Mouse (Mus musculus) forebrain, postnatal 0 days (tissue): ENCODE results near the gene Donson. TPM values are rescaled to one million over a fixed set of nuclear protein-coding genes. Genes with fewer than 3 reads are reported as not detected.

Experiments
- ATAC-seq: fragments of 200-750 bp; cut with Nextera tagmentation; 2 replicates; pipeline ENCODE4 v1.8.0; 2017; ENCODE audit warnings: mild to moderate bottlenecking, moderate library complexity
- DNase-seq: peaks from one replicate; pipeline ENCODE4 v3.0.0-alpha.2; 2015
- H3K27ac ChIP-seq: fragments of 300-500 bp; sonication (generic); 2 replicates; pipeline ENCODE4 v1.5.1; 2014; ENCODE audit warnings: low read depth, mild to moderate bottlenecking, antibody characterized with exemption, low read length, moderate library complexity, mixed read lengths
- H3K27me3 ChIP-seq: fragments of 300-500 bp; sonication (generic); 2 replicates; pipeline ENCODE4 v1.6.1; 2014; ENCODE audit warnings: mild to moderate bottlenecking, low read length, mixed read lengths; ENCODE audit not compliant: insufficient read depth
- H3K36me3 ChIP-seq: fragments of 300-500 bp; sonication (generic); 2 replicates; pipeline ENCODE4 v1.6.1; 2014; ENCODE audit warnings: mild to moderate bottlenecking, moderate library complexity; ENCODE audit not compliant: insufficient read depth
- H3K4me1 ChIP-seq: fragments of 300-500 bp; sonication (generic); 2 replicates; pipeline ENCODE4 v1.6.1; 2014; ENCODE audit warnings: antibody characterized with exemption; ENCODE audit not compliant: insufficient read depth
- H3K4me2 ChIP-seq: fragments of 300-500 bp; sonication (generic); 2 replicates; pipeline ENCODE4 v1.6.1; 2014; ENCODE audit warnings: low read depth, mild to moderate bottlenecking, moderate library complexity
- H3K4me3 ChIP-seq: fragments of 300-500 bp; sonication (generic); 2 replicates; pipeline ENCODE4 v1.5.1; 2014; ENCODE audit warnings: low read depth, low read length, mixed read lengths
- H3K9ac ChIP-seq: fragments of 300-500 bp; sonication (generic); 2 replicates; pipeline ENCODE4 v1.6.1; 2014; ENCODE audit warnings: mild to moderate bottlenecking
- H3K9me3 ChIP-seq: fragments of 300-500 bp; sonication (generic); 2 replicates; pipeline ENCODE4 v1.6.1; 2016; ENCODE audit warnings: low read length
- CTCF ChIP-seq: sonication (generic); IDR thresholded peaks from 2 replicates; pipeline ENCODE4 v1.5.1; 2016; ENCODE audit warnings: antibody characterized with exemption, control low read depth, low read depth
- WGBS: fragments of 180-500 bp; shearing (Covaris S2); extraction: QIAGEN DNeasy Blood & Tissue Kit; methylation state at CpG from one replicate; pipeline ENCODE4 v1.1.7; 2014; 5-methylcytosine and 5-hydroxymethylcytosine counted together
- polyA plus RNA-seq: library from polyadenylated mRNA; unstranded; fragments of >200 nt; fragmentation: Nextera tagmentation; extraction: Ambion mirVana; gene quantifications from 2 replicates; pipeline ENCODE4 v1.2.1, GENCODE M21; 2015
- total RNA-seq: library from RNA; depleted of rRNA; stranded (reverse); fragments of >200 nt; gene quantifications from 2 replicates; pipeline ENCODE4 v1.2.3, GENCODE M21; 2014

Gene Donson
- total and polyA plus RNA-seq, 2 experiments from 2014 or later: 12.3 to 25.8 TPM

GRCm38 (mm10) chr16:91688023-91688618 lies 449 bp downstream of the Donson start:
- H3K27me3 ChIP-seq: no peaks in the 10 kb centered on the region
- H3K36me3 ChIP-seq: peaks cover 29% of the 10 kb centered on the region
- DNase-seq: peak; percentile 29
- H3K4me1 ChIP-seq: no peaks in the 10 kb centered on the region
- 2% methylated on average over 50 of the region's 51 CpGs for WGBS
- H3K9ac ChIP-seq: peak overlapping the region; percentile 84
- H3K27ac ChIP-seq: peak overlapping the region; percentile 87
- TF ChIP-seq CTCF: no peak
- peak; percentile 44 for ATAC-seq
- H3K9me3 ChIP-seq: no peaks in the 10 kb centered on the region
- H3K4me3 ChIP-seq: peak overlapping the region; percentile 77
- H3K4me2 ChIP-seq: peak overlapping the region; percentile 90

- peaks cover 46% of the 10 kb centered on the region for H3K36me3 ChIP-seq
- no peaks in the 10 kb centered on the region for H3K4me1 ChIP-seq
- no peaks in the 10 kb centered on the region for H3K9me3 ChIP-seq
- H3K27ac ChIP-seq: no peak overlapping the region
- H3K27me3 ChIP-seq: no peaks in the 10 kb centered on the region
- no peak overlapping the region for H3K4me3 ChIP-seq
- H3K4me2 ChIP-seq: no peak overlapping the region
- TF ChIP-seq CTCF: no peak
- WGBS: 81% methylated on average over 5 of the region's 5 CpGs
- H3K9ac ChIP-seq: no peak overlapping the region
- ATAC-seq (no peak), DNase-seq (no peak)
Observed at GRCm38 (mm10) chr16:91686369-91686768, 2.2 kb downstream of the Donson start.

GRCm38 (mm10) chr16:91685526-91685925 lies 3.0 kb downstream of the Donson start:
- no peak overlapping the region for H3K9ac ChIP-seq

GRCm38 (mm10) chr16:91680656-91681055 lies 7.9 kb downstream of the Donson start:
- Histone ChIP-seq H3K4me2 (no peak overlapping the region), H3K27me3 (no peaks in the 10 kb centered on the region), H3K9me3 (no peaks in the 10 kb centered on the region), H3K9ac (no peak overlapping the region), H3K36me3 (peaks cover 77% of the 10 kb centered on the region), H3K27ac (no peak overlapping the region), H3K4me1 (no peaks in the 10 kb centered on the region), H3K4me3 (no peak overlapping the region)
- TF ChIP-seq CTCF: no peak
- ATAC-seq: no peak
- 76% methylated on average over 5 of the region's 5 CpGs for WGBS
- no peak for DNase-seq

More at GRCm38 (mm10) chr16:91685526-91685925, 3.0 kb downstream of the Donson start:
- no peaks in the 10 kb centered on the region for H3K27me3 ChIP-seq
- no peak overlapping the region for H3K27ac ChIP-seq
- ATAC-seq: no peak
- no peaks in the 10 kb centered on the region for H3K4me1 ChIP-seq
- TF ChIP-seq CTCF: no peak
- no peak overlapping the region for H3K4me3 ChIP-seq
- no peaks in the 10 kb centered on the region for H3K9me3 ChIP-seq
- WGBS: 91% methylated on average over 5 of the region's 5 CpGs
- no peak overlapping the region for H3K4me2 ChIP-seq
- DNase-seq: no peak
- H3K36me3 ChIP-seq: peaks cover 51% of the 10 kb centered on the region

GRCm38 (mm10) chr16:91678147-91678911 lies 10.2 kb downstream of the Donson start:
- Histone ChIP-seq H3K27ac (no peak overlapping the region), H3K36me3 (peaks cover 67% of the 10 kb centered on the region), H3K27me3 (no peaks in the 10 kb centered on the region), H3K9me3 (no peaks in the 10 kb centered on the region), H3K4me2 (no peak overlapping the region), H3K9ac (no peak overlapping the region), H3K4me3 (no peak overlapping the region), H3K4me1 (no peaks in the 10 kb centered on the region)
- no peak for TF ChIP-seq CTCF
- no peak for ATAC-seq
- no peak for DNase-seq
- WGBS: 87% methylated on average over 5 of the region's 5 CpGs

- DNase-seq (no peak), ATAC-seq (no peak)
- Histone ChIP-seq H3K9ac (no peak overlapping the region), H3K4me3 (no peak overlapping the region), H3K4me2 (no peak overlapping the region), H3K27me3 (no peaks in the 10 kb centered on the region), H3K9me3 (no peaks in the 10 kb centered on the region), H3K27ac (no peak overlapping the region), H3K4me1 (no peaks in the 10 kb centered on the region), H3K36me3 (peaks cover 65% of the 10 kb centered on the region)
- WGBS: 84% methylated on average over 4 of the region's 4 CpGs
- no peak for TF ChIP-seq CTCF
Observed at GRCm38 (mm10) chr16:91674500-91674899, 14.1 kb downstream of the Donson start.

- no peak for TF ChIP-seq CTCF
- H3K4me3 ChIP-seq: no peak overlapping the region
- H3K9ac ChIP-seq: no peak overlapping the region
- H3K36me3 ChIP-seq: peaks cover 68% of the 10 kb centered on the region
- no peaks in the 10 kb centered on the region for H3K4me1 ChIP-seq
- no peak overlapping the region for H3K27ac ChIP-seq
- no peak for ATAC-seq
- H3K9me3 ChIP-seq: no peaks in the 10 kb centered on the region
- WGBS: 93% methylated on average over 3 of the region's 3 CpGs
- no peaks in the 10 kb centered on the region for H3K27me3 ChIP-seq
- DNase-seq: no peak
- H3K4me2 ChIP-seq: no peak overlapping the region
Observed at GRCm38 (mm10) chr16:91663795-91664194, 24.8 kb downstream of the Donson start.
